Mouse (Mus musculus) erythroblast, embryonic 14.5 days (primary cell): ENCODE data around the gene Rnf31.

Experiments
- GATA1 ChIP-seq: IDR thresholded peaks from 2 replicates; pipeline ENCODE4 v1.6.1; 2012; ENCODE audit warnings: low read length, inconsistent platforms, mixed read lengths
- TAL1 ChIP-seq: IDR thresholded peaks from 3 replicates; pipeline ENCODE4 v1.6.1; 2012; ENCODE audit warnings: low read length, inconsistent platforms, mixed read lengths

GRCm38 (mm10) chr14:55565748-55566147, 25.8 kb upstream of the Rnf31 start:
- no peak for TF ChIP-seq GATA1
- TF ChIP-seq TAL1 = no peak
